Mouse (Mus musculus) gastrocnemius, adult 2 months (tissue): ENCODE measurements at regions not wholly inside any gene's neighbourhood (a gene's known extent, or its start where the extent isn't known, plus 50 kb on each side); places are given as distances from the start of the nearest gene placed in this dataset.

Source experiments
- DNase-seq: peaks from one replicate; pipeline ENCODE4 v3.0.0; 2022
- H3K27ac ChIP-seq: fragments of 200-600 bp; 2 replicates; pipeline ENCODE4 v1.8.1; 2022; ENCODE audit warnings: mild to moderate bottlenecking
- H3K4me3 ChIP-seq: fragments of 200-600 bp; 2 replicates; pipeline ENCODE4 v1.8.1; 2022; ENCODE audit warnings: mild to moderate bottlenecking, moderate library complexity
- CTCF ChIP-seq: fragments of 200-600 bp; IDR thresholded peaks from 2 replicates; pipeline ENCODE4 v1.8.1; 2022; ENCODE audit warnings: antibody characterized with exemption, mild to moderate bottlenecking, moderate library complexity
- intact Hi-C: fragments of 180-260 bp; cut with DNase I; formaldehyde crosslinking; loops from one replicate; pipeline ENCODE4 v1.15.1; 2025

- TF ChIP-seq CTCF: no peak
- Histone ChIP-seq H3K4me3 (no peak overlapping the region), H3K27ac (no peak overlapping the region)
- intact Hi-C loops: no loop called here
- no peak for DNase-seq
Measured at GRCm38 (mm10) chr13:84437586-84438443, 215.7 kb downstream of the Tmem161b start.

GRCm38 (mm10) chr13:84438444-84438766, 216.3 kb downstream of the Tmem161b start:
- no peak overlapping the region for H3K4me3 ChIP-seq

GRCm38 (mm10) chr13:84448514-84448913, 226.4 kb downstream of the Tmem161b start:
- Histone ChIP-seq H3K27ac (no peak overlapping the region), H3K4me3 (no peak overlapping the region)
- no peak for DNase-seq
- TF ChIP-seq CTCF: no peak
- intact Hi-C loops: no loop called here

More at GRCm38 (mm10) chr13:84438444-84438766, 216.3 kb downstream of the Tmem161b start:
- DNase-seq: no peak
- no peak for TF ChIP-seq CTCF
- intact Hi-C loops: no loop called here
- H3K27ac ChIP-seq: no peak overlapping the region

GRCm38 (mm10) chr13:84449001-84449551, 227.0 kb downstream of the Tmem161b start:
- Histone ChIP-seq H3K4me3 (no peak overlapping the region), H3K27ac (no peak overlapping the region)
- intact Hi-C loops: no loop called here
- DNase-seq: no peak
- TF ChIP-seq CTCF: no peak
